Mouse (Mus musculus) right cerebral cortex, adult 18-20 months (tissue): Measurements from ENCODE around the gene Axin1.
A peak's percentile ranks its signal among the peaks of the same experiment; 100 is the strongest.
"Not testable (repeated sequence)": the region's sequence is repeated elsewhere in the genome, so short reads cannot be mapped to it uniquely, and the experiment has no call there.

Source experiments
- DNase-seq: peaks from one replicate; pipeline ENCODE4 v3.0.0; 2022; ENCODE audit warnings: mixed read lengths

The Axin1 gene

GRCm38 (mm10) chr17:26122431-26123140 lies 15.9 kb upstream of the Axin1 start:
- no peak for DNase-seq

GRCm38 (mm10) chr17:26123267-26123684 lies 15.2 kb upstream of the Axin1 start, which contains the start of gene Mrpl28:
TSS of gene Mrpl28 (plus strand) at chr17:26123500.
- peak; percentile 92 for DNase-seq

DNA sequence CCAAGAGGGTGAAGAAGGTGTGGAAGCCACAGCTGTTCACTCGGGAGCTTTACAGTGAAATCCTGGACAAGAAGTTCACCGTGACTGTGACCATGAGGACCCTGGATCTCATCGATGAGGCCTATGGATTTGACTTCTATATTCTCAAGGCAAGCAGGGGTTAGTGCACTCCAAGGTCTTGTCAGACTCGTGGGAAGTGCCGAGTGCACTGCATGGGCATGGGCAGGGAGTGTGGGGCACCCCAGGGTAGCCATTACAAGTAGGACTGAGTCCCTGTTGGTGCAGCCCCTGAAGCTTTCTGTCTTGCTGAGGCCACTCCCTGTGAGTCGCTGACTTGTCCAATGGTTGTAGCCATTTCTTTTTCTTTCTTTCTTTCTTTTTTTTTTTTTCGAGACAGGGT lies 13.9 kb upstream of the Axin1 start:
- DNase-seq: no peak

- no peak for DNase-seq
Measured at GRCm38 (mm10) chr17:26125226-26125625, 13.3 kb upstream of the Axin1 start.

GRCm38 (mm10) chr17:26131062-26131732 lies 7.3 kb upstream of the Axin1 start:
- no peak for DNase-seq

DNA sequence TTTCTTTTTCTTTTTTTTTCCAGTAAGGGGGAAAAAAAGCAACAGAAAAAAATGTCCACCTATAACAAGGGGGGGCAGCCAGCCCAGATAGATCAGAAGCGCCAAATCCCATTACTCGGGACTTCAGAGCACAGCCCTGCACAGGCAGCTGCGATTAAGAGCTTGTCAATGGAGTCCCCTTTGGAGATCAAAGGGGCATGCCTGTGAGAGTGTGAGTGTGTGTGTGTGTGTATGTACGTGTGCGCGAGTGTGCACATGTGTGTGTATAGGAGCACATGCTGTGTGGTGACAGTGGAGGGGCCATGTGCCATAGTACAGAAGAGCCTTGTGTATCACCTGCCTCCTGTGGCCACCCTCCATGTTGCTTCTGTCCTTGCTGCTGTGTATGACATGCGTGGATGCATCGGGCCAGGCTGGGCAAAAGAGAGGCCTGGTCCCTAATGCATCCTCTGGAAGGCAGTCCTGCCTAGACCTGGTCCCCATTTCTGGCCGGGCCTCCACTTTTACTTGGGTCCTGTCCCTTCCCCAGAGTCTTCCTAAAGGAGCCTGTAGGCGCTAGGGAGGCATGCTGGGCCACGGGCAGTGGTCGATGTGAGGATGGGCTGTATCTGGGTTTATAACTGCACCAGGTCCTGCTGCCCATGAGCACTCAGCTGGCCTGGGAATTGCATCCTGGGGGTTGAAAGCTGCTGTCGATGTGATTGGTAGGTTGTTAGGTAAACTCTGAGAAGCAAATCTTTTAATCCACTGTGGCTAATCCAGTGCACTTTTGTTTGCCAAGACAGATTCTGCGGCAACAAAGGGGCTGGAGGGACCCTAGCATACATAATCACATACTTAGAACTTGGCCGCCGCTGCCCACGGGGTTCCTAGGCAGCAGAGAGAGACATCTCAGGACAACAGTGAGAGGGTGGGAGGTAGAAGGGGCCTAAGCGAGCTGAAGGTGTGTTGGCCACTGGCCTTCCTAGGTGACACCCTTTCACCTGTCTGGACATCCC lies 6.3 kb upstream of the Axin1 start:
- DNase-seq: no peak

DNA sequence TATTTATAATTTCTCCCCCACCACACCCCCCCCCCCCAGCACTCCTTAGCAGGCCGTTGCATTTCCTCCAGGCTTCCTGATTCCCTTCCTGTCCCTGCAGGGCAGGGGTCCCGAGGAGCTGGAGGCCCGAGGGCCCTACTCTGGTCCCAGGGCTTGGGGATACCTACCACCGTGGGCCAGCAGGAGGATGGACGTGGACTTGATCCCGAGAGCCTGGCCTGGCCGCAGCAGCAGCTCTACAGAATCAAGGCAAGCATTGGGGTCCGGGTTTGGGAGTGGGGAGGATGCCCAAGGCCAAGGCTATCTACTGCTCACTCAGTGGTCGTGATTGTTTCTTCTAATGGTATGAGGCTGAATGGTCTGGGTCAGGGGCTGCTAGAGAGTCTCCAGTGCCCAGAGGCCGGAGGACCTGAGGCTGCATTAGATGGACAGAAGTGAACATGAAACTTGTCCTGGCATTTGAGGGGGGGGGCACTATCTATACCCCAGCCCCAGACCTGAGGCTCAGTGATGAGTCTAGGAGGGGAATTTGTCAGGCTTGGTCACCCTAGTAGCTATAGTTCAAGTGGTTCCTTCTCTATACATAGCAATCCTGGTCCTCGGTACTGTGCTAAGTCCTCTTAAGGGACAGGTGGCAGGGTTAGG lies 1.3 kb upstream of the Axin1 start:
- DNase-seq: no peak

DNA sequence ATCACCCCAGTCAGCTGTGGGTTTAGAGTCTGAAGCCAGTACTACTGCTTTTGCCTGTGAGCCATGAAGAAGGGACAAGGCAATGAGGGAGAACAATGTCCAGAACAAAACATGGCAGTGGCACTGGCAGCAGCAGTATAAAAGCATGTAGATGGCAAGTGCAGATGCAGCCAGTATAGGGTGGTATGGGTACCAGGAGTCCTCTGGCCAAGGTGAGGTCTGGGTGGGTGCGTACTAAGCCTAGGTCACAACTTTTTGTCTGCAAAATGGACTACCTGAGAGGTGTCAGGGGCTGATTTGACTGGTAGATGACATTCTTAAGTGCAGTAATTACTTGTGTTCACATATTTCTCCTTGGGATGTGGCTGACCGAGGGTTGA lies 747 bp upstream of the Axin1 start:
- DNase-seq: no peak

DNA sequence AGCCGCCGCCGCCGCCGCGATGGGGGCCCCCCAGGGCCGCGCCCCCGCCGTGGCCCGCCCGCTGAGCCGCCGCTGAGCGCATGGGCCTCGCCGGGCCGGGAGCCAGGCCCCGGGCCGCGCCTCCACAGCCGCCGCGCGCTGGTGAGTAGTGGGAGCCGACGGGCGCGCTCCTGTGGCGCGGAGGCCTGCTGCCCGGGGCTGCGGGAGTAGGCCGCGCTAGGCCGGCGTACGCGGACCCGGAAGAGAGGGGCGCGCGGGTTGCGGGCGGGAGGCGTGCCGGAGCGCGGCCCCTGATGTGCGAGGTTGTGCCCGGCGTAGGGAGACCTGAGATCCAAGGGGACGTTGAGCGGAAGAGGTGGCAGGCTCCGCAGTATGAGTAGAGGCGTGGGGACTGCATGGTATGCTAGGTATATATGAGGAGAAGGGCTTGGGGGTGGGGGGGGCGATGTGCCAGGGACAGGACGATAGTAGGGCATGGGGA lies 453 bp downstream of the Axin1 start:
- no peak for DNase-seq

DNA sequence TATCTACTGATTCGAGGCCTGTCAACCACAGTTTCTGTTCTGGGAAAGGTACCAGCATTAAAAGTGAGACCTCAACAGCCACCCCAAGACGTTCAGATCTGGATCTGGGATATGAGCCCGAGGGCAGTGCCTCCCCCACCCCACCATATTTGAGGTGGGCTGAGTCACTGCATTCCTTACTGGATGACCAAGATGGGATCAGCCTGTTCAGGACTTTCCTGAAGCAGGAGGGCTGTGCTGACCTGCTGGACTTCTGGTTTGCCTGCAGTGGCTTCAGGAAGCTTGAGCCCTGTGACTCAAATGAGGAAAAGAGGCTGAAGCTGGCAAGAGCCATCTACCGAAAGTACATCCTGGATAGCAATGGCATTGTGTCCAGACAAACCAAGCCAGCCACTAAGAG lies 4.3 kb downstream of the Axin1 start:
- no peak for DNase-seq

DNA sequence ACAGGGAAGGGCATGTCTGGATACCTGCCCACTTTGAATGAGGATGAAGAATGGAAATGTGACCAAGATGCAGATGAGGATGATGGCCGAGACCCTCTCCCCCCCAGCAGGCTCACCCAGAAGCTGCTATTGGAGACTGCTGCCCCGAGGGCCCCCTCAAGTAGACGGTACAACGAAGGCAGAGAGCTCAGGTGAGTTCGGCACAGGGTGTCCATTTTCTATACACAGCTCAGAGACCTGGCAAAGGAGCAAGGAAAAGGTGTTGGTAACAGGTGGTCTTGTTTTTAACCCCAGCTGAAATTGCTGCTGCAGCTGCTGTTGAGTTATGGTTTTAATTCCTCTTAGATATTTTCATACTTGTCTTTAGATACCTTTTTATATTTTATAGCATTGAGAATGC lies 4.9 kb downstream of the Axin1 start:
- no peak for DNase-seq

GRCm38 (mm10) chr17:26149056-26149455 lies 10.6 kb downstream of the Axin1 start:
- no peak for DNase-seq

- no peak for DNase-seq
Measured at GRCm38 (mm10) chr17:26151886-26152630, 13.6 kb downstream of the Axin1 start.

- DNase-seq: no peak
Measured at GRCm38 (mm10) chr17:26162736-26163135, 24.2 kb downstream of the Axin1 start.

DNA sequence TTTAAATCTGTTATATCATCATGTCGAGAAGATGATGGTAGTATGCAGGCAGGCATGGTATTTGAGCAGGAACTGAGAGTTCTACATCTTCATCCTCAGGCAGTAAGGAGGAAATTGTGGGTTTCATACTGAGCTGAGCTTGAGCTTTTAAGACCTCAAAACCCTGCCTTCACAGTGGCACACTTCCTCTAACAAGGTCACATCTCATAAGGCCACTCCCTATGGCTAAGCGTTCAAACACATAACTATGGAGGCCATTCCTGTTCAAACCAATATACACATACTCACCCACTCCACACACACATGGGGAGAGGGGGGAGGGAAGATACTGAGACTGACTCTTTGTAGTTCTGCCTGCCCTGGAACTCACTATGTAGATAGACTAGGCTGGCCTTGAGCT lies 29.6 kb downstream of the Axin1 start:
- DNase-seq: no peak

DNA sequence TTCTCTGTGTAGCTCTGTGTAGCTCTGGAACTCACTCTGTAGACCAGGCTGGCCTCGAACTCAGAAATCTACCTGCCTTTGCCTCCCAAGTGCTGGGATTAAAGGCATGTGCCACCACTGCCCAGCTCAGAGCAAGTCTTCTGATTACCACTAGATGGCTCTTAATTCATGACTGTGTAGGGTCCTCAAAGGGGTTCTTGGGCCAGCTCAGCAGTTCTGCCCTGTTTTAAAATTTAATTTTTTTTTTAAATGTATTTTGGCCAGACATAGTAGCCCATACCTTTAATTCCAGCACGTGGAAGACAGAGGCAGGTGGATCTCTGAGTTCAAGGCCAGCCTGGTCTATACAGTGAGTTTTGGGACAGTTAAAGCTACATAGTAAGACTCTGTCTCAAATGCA lies 36.8 kb downstream of the Axin1 start:
- not testable (repeated sequence) for DNase-seq

DNA sequence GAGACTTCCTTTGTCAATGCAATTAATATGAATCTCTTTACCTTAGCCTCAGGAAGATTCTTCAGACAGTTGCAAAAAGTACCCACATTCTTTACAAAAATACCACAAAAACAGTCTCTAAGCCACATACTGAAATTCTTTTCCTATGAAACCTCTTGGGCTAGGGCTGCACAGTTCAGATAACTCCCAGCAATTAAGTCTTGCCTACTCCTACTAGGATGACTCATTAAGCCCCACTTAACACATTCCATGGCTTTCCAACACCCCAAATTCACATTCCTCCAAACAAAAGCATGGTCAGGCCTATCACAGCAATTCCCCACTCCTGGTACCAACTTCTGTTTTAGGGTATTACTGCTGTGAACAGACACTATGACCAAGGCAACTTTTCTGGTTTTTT lies 40.1 kb downstream of the Axin1 start:
- no peak for DNase-seq

- DNase-seq: no peak
Measured at GRCm38 (mm10) chr17:26181179-26181578, 42.7 kb downstream of the Axin1 start.

DNA sequence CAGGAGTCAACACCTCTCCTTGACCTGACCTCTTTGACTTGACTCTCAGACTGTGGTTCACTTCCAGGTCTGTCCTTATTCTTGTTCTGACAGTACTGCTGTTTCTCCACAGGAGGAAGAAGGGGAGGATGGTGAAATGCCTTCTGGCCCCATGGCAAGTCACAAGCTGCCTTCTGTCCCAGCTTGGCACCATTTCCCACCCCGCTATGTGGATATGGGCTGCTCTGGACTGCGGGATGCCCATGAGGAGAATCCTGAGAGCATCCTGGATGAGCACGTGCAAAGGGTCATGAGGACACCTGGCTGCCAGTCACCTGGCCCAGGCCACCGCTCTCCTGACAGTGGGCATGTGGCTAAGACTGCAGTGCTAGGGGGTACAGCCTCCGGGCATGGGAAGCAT lies 49.1 kb downstream of the Axin1 start:
- no peak for DNase-seq

DNA sequence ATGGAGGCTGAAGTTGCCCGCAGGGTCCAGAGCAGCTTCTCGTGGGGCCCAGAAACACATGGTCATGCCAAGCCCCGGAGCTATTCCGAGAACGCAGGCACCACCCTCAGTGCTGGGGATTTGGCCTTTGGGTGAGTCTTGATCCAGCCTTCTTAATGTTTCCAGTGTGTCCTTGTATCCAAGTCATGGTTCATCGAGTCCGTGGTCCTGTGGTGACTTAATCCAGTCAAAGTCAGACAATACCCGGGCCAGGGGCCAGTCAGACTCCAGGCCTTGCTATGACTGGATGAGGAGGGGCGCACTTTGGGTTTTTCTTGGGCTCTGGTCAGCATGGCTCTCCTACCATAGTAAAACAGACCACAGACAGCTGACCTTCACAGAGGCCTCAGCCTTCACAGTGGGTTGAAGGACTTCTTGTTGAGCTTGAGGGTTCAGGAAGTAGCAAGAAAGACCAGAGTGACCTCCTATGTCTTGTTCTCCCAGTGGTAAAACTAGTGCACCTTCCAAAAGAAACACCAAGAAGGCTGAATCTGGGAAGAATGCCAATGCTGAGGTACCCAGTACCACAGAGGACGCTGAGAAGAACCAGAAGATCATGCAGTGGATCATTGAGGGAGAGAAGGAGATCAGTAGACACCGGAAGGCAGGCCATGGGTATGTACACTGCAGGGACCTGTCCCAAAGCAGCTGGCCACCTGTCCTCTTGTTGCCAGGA lies 49.8 kb downstream of the Axin1 start:
- DNase-seq: no peak

- not testable (repeated sequence) for DNase-seq
Measured at GRCm38 (mm10) chr17:26191486-26191885, 53.0 kb downstream of the Axin1 start.
